Mouse (Mus musculus): Measurements from ENCODE around the gene Ptov1. TPM values are rescaled to one million over a fixed set of nuclear protein-coding genes. Genes with fewer than 3 reads are reported as not detected.
"Not testable (repeated sequence)": the region's sequence is repeated elsewhere in the genome, so short reads cannot be mapped to it uniquely, and the experiment has no call there.

Gene Ptov1
- polyA plus RNA-seq, 1 experiment from 2014 or later, result 437 TPM

DNA sequence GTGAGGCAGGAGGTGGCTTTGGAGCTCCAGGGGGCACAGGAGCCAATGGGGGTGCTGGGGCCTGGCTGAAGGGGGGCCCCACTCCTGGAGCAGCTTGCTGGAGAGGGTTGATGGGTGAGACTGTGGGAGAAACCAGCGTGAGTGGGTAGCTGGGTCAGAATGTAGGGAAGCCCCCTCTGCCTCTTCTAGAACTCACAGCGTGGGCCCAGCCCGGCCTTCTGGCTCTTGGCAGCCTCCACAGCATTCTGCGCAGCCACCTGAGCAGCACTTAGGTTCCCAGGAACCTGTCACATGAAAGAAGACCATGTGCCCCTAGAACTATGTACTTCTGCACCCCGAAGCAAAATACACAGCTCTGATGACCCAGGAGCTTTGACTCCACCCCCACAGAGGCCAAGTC lies 15.0 kb upstream of the Ptov1 start:
- no peak for ATAC-seq (replicated peaks; ENCODE audit: low FRiP score)
- 90% methylated on average over 5 of the region's 5 CpGs for WGBS
- H3K27ac ChIP-seq, result no peak overlapping the region
- no peaks in the 10 kb centered on the region for H3K9me3 ChIP-seq (replicated peaks)
- H3K36me3 ChIP-seq, result peaks cover 95% of the 10 kb centered on the region
- H3K4me2 ChIP-seq, result no peak overlapping the region
- H3K4me3 ChIP-seq (replicated peaks), result no peak overlapping the region
- no peaks in the 10 kb centered on the region for H3K27me3 ChIP-seq
- peaks cover 23% of the 10 kb centered on the region; the same call in 1 of the 2 replicates for H3K4me1 ChIP-seq
- H3K9ac ChIP-seq, result no peak overlapping the region

DNA sequence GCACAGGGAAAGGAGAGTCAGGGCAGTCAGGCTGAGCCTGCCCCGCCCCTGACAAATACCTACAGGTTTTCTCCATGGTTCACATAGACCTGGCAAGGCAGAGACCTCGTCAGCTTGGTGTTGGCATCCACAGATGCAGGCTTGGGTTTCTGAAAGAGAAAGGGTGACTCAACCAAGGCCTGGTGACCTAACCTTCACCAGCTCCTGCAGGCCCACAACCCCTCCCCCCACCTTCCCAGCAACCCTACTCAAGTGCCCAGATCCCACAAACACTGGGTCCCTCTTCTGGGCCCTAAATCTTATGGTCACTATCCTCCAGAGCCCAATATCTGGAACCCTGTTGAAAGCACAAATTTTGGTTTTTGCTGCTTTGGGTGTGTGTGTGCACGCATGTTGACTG lies 13.4 kb upstream of the Ptov1 start:
- no peaks in the 10 kb centered on the region for H3K27me3 ChIP-seq
- ATAC-seq (replicated peaks; ENCODE audit: low FRiP score), result no peak
- WGBS, result 88% methylated on average over 3 of the region's 3 CpGs
- H3K9me3 ChIP-seq (replicated peaks), result no peaks in the 10 kb centered on the region
- peaks cover 17% of the 10 kb centered on the region; the same call in 1 of the 2 replicates for H3K4me1 ChIP-seq
- no peak overlapping the region for H3K9ac ChIP-seq
- no peak overlapping the region for H3K4me2 ChIP-seq
- H3K27ac ChIP-seq, result no peak overlapping the region
- peaks cover 95% of the 10 kb centered on the region for H3K36me3 ChIP-seq
- H3K4me3 ChIP-seq (replicated peaks), result no peak overlapping the region

DNA sequence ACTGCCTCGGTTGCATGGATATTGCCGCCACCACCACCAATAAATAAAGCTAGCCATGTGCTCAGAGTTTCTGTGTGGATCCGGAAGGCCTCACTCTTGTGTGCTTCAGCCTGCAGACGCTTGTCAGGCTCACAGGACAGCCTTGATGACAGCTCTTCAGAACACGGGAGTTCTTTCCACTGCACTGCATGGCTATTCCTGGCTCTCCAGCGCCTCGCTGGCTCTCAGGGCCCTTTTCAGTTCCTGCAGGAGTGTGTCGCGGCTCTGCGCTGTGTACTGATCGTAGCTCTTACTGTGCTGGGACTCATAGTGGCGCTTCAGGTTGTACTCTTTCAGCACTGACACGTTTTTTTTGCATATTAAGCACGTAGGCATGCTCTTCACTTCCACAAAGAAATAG lies 8.2 kb upstream of the Ptov1 start:
- no peak for ATAC-seq (replicated peaks; ENCODE audit: low FRiP score)
- Histone ChIP-seq H3K9ac (no peak overlapping the region), H3K36me3 (peaks cover 73% of the 10 kb centered on the region)

DNA sequence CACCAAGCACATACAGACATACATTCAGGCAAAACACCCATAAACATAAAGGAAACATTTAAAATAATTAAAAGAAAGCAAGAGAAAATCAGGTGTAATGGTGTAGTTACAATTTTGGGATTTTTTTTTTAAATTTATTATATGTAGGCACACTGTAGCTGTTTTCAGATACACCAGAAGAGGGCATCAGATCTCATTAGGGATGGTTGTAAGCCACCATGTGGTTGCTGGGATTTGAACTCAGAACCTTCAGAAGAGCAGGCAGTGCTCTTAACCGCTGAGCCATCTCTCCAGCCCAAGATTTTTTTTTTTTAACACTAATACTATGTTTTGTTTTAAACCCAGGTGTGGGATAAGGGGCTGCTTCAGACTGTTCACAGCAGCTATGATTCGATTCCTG lies 2.2 kb upstream of the Ptov1 start:
- not testable (repeated sequence) for H3K27me3 ChIP-seq; H3K9me3 ChIP-seq (replicated peaks); H3K4me2 ChIP-seq; H3K27ac ChIP-seq; ATAC-seq (replicated peaks; ENCODE audit: low FRiP score); H3K4me3 ChIP-seq (replicated peaks); H3K9ac ChIP-seq
- WGBS, result 91% methylated on average over 2 of the region's 2 CpGs
- H3K36me3 ChIP-seq, result peaks cover 13% of the 10 kb centered on the region
- H3K4me1 ChIP-seq, result peaks cover 38% of the 10 kb centered on the region

More for the DNA sequence above, 8.2 kb upstream of the Ptov1 start:
- Histone ChIP-seq H3K4me3 (replicated peaks) (no peak overlapping the region), H3K4me2 (no peak overlapping the region), H3K4me1 (peaks cover 9% of the 10 kb centered on the region; the same call in 1 of the 2 replicates), H3K27ac (no peak overlapping the region), H3K27me3 (no peaks in the 10 kb centered on the region), H3K9me3 (replicated peaks) (no peaks in the 10 kb centered on the region)
- 86% methylated on average over 14 of the region's 14 CpGs for WGBS

DNA sequence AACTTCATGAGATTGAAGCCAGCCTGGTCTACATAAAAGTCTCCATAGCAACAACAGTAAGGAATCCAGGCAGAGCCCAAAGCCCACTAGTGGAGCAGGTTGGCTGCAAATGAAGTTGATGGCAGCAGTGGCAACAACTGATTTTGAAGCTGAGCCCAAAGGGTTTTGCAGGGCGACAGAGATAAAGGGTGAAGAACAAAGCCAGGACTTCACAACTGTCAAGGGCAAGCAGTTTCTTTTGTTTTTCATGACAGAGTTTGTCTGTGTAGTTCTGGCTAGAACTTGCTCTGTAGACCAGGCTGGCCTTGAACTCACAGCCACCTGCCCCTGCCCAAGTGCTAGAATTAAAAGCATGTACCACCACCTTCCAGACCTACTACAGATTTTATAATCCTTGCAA lies 1.6 kb upstream of the Ptov1 start:
- Histone ChIP-seq H3K4me3 (replicated peaks) (no peak overlapping the region), H3K4me1 (peaks cover 44% of the 10 kb centered on the region), H3K36me3 (peaks cover 12% of the 10 kb centered on the region), H3K9ac (no peak overlapping the region), H3K27ac (0 out of 2 replicates have a peak overlapping the region, but pooled peaks have one; percentile 14), H3K9me3 (replicated peaks) (no peaks in the 10 kb centered on the region), H3K27me3 (no peaks in the 10 kb centered on the region), H3K4me2 (no peak overlapping the region)
- 78% methylated on average over 1 of the region's 1 CpGs for WGBS
- no peak for ATAC-seq (replicated peaks; ENCODE audit: low FRiP score)

DNA sequence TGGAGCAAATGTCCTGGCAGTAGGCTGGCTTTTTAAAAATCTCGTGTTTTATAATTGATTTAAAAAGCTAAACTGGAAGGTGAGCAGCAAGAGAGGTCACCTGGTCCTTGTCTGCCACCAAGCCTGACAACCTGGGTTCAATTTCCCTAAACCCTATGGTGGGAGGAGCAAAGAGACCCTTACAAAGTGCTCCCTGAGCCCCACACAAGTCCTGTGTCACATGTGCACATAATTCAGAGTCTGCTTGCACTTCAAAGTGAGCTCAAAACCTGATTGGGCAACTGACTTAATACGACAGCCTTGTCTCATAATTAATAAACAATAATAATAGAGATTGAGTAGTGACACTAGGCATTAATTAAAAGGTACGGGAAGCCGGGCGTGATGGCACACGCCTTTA lies 1.0 kb upstream of the Ptov1 start:
- Histone ChIP-seq H3K4me3 (replicated peaks) (peak overlapping the region; percentile 95), H3K27ac (peak overlapping the region; percentile 100), H3K27me3 (no peaks in the 10 kb centered on the region), H3K9me3 (replicated peaks) (no peaks in the 10 kb centered on the region), H3K36me3 (peaks cover 12% of the 10 kb centered on the region), H3K9ac (0 out of 2 replicates have a peak overlapping the region, but pooled peaks have one; percentile 32), H3K4me2 (peak overlapping the region; percentile 76), H3K4me1 (peaks cover 49% of the 10 kb centered on the region)
- ATAC-seq (replicated peaks; ENCODE audit: low FRiP score), result no peak
- 82% methylated on average over 6 of the region's 6 CpGs for WGBS

DNA sequence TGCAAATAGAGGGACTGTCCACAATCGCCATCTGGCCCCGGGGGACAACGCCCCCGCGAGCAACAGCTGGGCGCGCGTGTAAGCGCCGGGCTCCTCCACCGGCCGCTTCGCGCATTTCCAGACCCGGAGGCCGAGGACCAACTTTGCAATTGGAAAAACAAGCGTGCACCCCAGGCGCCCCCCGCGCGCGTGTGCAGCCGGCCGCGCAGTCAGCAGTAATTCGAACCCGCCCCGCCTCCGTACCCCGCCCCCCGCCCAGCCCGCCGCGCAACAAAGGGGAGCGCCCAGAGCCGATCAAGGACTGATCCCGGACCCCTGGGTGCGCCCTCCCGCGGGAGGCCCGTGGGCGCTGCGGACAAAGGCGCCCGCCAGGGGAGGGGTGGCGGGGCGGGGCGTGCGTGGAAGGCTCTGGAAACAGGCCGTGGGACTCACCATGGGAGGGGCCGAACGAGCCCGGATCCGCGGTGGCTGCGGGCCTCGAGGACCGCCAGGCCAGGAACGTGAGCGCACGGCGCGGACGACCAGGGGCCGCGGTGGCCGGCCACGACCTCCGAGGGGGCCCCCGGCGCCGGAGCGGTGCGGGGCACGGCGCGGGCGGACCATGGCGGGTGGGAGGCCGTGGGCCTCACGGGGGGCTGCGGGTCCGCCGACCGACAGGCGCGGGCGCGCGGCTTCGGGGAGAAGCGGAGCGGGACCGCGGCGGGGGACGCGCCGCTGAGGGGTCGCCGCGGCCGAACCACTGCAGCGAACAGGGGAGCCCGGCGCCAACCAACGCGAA lies 480 bp downstream of the Ptov1 start:
- Histone ChIP-seq H3K4me2 (peak overlapping the region; percentile 76), H3K27ac (peak overlapping the region; percentile 100), H3K9me3 (replicated peaks) (no peaks in the 10 kb centered on the region), H3K36me3 (peaks cover 25% of the 10 kb centered on the region), H3K4me1 (peaks cover 62% of the 10 kb centered on the region), H3K9ac (peak overlapping the region; percentile 99), H3K4me3 (replicated peaks) (peak overlapping the region; percentile 95), H3K27me3 (no peaks in the 10 kb centered on the region)
- ATAC-seq (replicated peaks; ENCODE audit: low FRiP score), result peak; percentile 68
- 0% methylated on average over 102 of the region's 108 CpGs for WGBS

DNA sequence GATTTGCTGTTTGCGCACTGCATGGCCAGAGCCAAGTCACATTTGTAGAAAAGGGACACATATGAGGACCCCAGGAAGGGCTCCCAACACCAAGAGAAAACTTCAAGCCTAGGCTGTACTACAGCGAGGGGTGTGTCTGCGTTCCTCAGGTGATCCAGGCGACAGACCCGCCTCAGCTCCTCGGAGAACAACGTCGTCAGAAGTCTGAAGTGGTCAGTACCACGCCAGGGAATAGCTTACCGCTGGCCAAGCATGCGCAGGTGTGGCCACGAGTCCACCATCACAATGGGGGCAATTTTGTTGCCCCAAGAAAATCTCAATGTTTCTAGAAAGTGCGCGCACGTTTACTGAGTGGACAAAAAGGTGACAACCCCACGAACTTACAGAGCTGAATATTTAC lies 1.1 kb downstream of the Ptov1 start:
- peak overlapping the region; percentile 76 for H3K4me2 ChIP-seq
- WGBS, result 6% methylated on average over 16 of the region's 16 CpGs
- H3K4me3 ChIP-seq (replicated peaks), result peak overlapping the region; percentile 95
- peaks cover 59% of the 10 kb centered on the region for H3K4me1 ChIP-seq
- H3K9ac ChIP-seq, result peak overlapping the region; percentile 99
- H3K9me3 ChIP-seq (replicated peaks), result no peaks in the 10 kb centered on the region
- peak overlapping the region; percentile 100 for H3K27ac ChIP-seq
- peaks cover 32% of the 10 kb centered on the region for H3K36me3 ChIP-seq
- no peak for ATAC-seq (replicated peaks; ENCODE audit: low FRiP score)
- H3K27me3 ChIP-seq, result no peaks in the 10 kb centered on the region

DNA sequence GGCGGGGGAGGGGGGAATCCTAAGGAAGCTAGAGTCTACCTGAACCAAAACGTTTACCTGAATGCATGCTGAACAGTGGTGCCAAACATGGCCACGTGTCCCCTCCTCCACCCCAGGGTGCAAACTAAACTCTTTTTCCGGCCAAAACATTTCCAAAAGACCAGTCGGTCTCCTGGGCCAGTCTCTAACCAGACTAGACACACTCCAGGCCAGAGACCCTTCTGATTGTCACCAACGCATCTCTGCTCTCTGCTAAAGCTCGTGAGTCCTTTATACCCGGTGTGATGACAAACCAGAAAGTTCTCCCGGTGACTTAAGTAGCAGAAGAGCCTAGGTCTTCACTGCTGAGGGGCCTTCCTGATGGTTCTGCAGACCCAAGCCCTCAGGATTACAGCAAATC lies 1.8 kb downstream of the Ptov1 start:
- peak overlapping the region; percentile 99 for H3K9ac ChIP-seq
- H3K4me1 ChIP-seq, result peaks cover 53% of the 10 kb centered on the region
- H3K36me3 ChIP-seq, result peaks cover 39% of the 10 kb centered on the region
- no peak for ATAC-seq (replicated peaks; ENCODE audit: low FRiP score)
- H3K4me3 ChIP-seq (replicated peaks), result peak overlapping the region; percentile 95
- WGBS, result 23% methylated on average over 9 of the region's 9 CpGs
- no peaks in the 10 kb centered on the region for H3K9me3 ChIP-seq (replicated peaks)
- H3K27me3 ChIP-seq, result no peaks in the 10 kb centered on the region
- peak overlapping the region; percentile 100 for H3K27ac ChIP-seq
- H3K4me2 ChIP-seq, result peak overlapping the region; percentile 76

DNA sequence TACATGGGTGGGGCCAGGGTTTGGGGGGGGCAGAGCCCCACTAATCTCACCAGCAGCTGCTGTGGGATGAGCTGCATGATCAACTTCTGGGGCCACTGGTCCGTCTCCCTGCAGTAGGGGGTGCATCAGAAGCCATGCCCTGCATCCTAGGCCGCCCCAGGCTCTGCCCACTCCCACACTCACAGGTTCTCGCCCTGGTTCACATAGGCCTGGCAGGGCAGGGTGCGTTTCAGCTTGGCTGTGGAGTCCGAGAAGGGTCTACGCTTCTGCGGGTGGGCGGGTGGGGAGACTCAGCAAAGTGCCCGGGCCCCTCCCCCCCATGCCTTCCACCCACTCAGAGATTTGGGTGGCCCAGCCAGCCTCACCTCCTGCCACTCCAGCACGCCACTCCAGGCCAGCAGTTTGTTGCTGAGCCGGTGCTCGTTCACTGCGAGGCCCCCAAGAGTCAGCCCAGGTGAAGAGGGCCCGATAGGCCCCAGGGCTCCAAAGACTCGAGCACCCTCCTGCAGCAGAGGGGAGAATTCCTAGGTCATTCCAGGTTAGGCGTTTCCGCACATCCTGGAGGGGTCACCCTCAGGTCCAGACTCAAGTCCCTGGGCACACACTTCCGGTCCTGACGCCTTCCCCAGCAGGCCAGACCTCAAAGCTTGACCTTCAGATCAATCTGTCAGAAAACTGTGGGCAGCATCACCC lies 2.4 kb downstream of the Ptov1 start:
- peak overlapping the region; percentile 100 for H3K27ac ChIP-seq
- ATAC-seq (replicated peaks; ENCODE audit: low FRiP score), result no peak
- peaks cover 50% of the 10 kb centered on the region for H3K4me1 ChIP-seq

DNA sequence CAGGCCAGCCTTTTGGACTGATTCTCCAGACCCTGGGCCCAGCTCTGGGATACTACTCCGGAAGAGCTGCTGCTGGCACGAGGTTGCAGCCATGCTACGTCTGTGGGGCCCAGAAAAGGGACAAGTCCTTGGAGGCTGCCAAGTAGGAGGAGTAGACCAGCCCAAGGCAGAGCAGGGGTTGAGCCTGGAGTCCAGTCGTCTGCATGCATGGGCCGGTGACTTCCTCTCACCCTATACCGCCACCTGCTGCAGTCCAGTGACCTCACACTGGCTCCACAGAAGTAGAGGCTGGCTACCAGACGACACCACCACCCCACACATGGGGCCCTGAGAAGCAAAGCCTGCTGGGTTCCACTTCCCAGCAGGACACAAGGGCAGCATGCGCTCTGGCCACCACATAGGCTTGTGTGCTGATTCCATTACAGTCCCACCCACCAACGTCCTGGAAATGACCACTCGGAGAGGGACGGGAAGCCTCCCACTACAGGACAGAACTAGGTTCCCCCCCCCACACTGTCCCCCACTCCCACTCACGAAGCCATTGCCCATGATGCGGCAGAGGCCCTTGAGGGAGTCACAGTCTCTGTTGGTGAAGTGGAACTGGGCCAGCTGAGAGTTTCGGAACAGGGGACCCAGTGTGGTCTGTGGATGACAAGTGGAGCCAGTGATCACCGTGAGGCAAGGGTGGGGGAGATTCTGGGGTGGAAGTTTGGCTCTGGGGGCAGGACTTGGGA lies 3.1 kb downstream of the Ptov1 start:
- Histone ChIP-seq H3K9ac (peak overlapping the region; percentile 99; the same call in 1 of the 2 replicates), H3K4me2 (peak overlapping the region; percentile 76), H3K4me3 (replicated peaks) (peak overlapping the region; percentile 95), H3K27ac (peak overlapping the region; percentile 100), H3K36me3 (peaks cover 52% of the 10 kb centered on the region), H3K9me3 (replicated peaks) (no peaks in the 10 kb centered on the region), H3K27me3 (no peaks in the 10 kb centered on the region), H3K4me1 (peaks cover 53% of the 10 kb centered on the region)
- 26% methylated on average over 15 of the region's 15 CpGs for WGBS
- ATAC-seq (replicated peaks; ENCODE audit: low FRiP score), result no peak

More for the DNA sequence above, 2.4 kb downstream of the Ptov1 start:
- peak overlapping the region; percentile 76 for H3K4me2 ChIP-seq
- H3K36me3 ChIP-seq, result peaks cover 45% of the 10 kb centered on the region
- WGBS, result 30% methylated on average over 19 of the region's 19 CpGs
- peak overlapping the region; percentile 95 for H3K4me3 ChIP-seq (replicated peaks)
- no peaks in the 10 kb centered on the region for H3K27me3 ChIP-seq
- no peaks in the 10 kb centered on the region for H3K9me3 ChIP-seq (replicated peaks)
- H3K9ac ChIP-seq, result peak overlapping the region; percentile 99
